15 mouse cellular contexts compared by ENCODE assay signal in genomic region chr11:104572091-104572490, GRCm38 (mm10). TPM values are rescaled to one million over a fixed set of nuclear protein-coding genes. Genes with fewer than 3 reads are reported as not detected.
DNase-seq lines count a peak whose midpoint lies in the region; ATAC-seq and TF ChIP-seq lines count a peak whose summit lies in the region.
"Had no signal": no experiment of that assay in that cellular context is flagged by ENCODE, and none has a peak within 500 bp of the region (broad histone marks: within the 10 kb centered on the region; RNA-seq: fewer than 3 reads in every experiment).

No protein-coding gene starts in this region.

- no peaks in the 10 kb centered on the region for H3K27me3 ChIP-seq in heart, embryonic 13.5 days (replicated peaks)
- H3K27me3 ChIP-seq: kidney, embryonic 15.5 days had no signal

- TF ChIP-seq CTCF in gastrocnemius, adult 2 months (IDR thresholded peaks at IDR 0.05) = no peak

- H3K36me3 ChIP-seq in heart, embryonic 13.5 days = no peaks in the 10 kb centered on the region
- H3K36me3 ChIP-seq: embryonic facial prominence, embryonic 15.5 days; forebrain, embryonic 12.5 days; G1E; hindbrain, embryonic 15.5 days; kidney, embryonic 15.5 days had no signal

- 53% methylated on average over 7 of the region's 7 CpGs for WGBS in heart, embryonic 13.5 days

- H3K4me3 ChIP-seq in gastrocnemius, adult 2 months = no peak overlapping the region
- H3K4me3 ChIP-seq in heart, embryonic 13.5 days = no peak overlapping the region

- peak overlapping the region; percentile 14; the same call in 1 of the 2 replicates for H3K9ac ChIP-seq in heart, embryonic 13.5 days
- H3K9ac ChIP-seq: embryonic facial prominence, embryonic 15.5 days had no signal

- ATAC-seq in heart, embryonic 13.5 days (ENCODE audit: extremely low read depth, insufficient number of reproducible peaks, low FRiP score, low TSS enrichment) = no peak
- ATAC-seq: CD4-positive, CD25-positive, alpha-beta regulatory T cell, adult 4 months; forebrain, embryonic 16.5 days had no signal

- intact Hi-C loops in gastrocnemius, adult 2 months (cut with DNase I) = no loop called here
- intact Hi-C loops in gastrocnemius, postnatal 36 days (cut with DNase I) = no loop called here

- H3K4me2 ChIP-seq in heart, embryonic 13.5 days = no peak overlapping the region

- H3K9me3 ChIP-seq in heart, embryonic 13.5 days = no peaks in the 10 kb centered on the region
- H3K9me3 ChIP-seq: embryonic facial prominence, embryonic 15.5 days; forebrain, embryonic 12.5 days; hindbrain, embryonic 15.5 days; kidney, embryonic 15.5 days had no signal

- peak overlapping the region; percentile 53; the same call in 1 of the 2 replicates for H3K27ac ChIP-seq in gastrocnemius, adult 2 months
- peak overlapping the region; percentile 20; the same call in 1 of the 2 replicates for H3K27ac ChIP-seq in heart, embryonic 13.5 days (replicated peaks)
- H3K27ac ChIP-seq: embryonic facial prominence, embryonic 15.5 days; forebrain, embryonic 12.5 days; heart, adult 2 months; hindbrain, embryonic 15.5 days; kidney, embryonic 15.5 days had no signal

- peaks cover 43% of the 10 kb centered on the region for H3K4me1 ChIP-seq in heart, embryonic 13.5 days
- H3K4me1 ChIP-seq: embryonic facial prominence, embryonic 15.5 days; forebrain, embryonic 12.5 days had no signal

- DNase-seq in embryo, embryonic 10 days (ENCODE audit: low spot score) = peak; percentile 36
- DNase-seq in embryo, embryonic 9.5 days (ENCODE audit: extremely low spot score) = no peak
- DNase-seq in gastrocnemius, adult 2 months = peak; percentile 68
- DNase-seq in gastrocnemius, postnatal 36 days = no peak
- no peak for DNase-seq in heart, adult 8-10 months (ENCODE audit: low spot score)
- DNase-seq in gastrocnemius, postnatal 25 days = peak; percentile 35

RNA-seq across cellular contexts. Expression of gene Myl4, which starts 21.6 kb away (rescaled TPM):
- 1 to 10 TPM; 2.9 to 8.1 TPM for total RNA-seq in gastrocnemius, adult 2 months (2021)
- total RNA-seq in gastrocnemius, postnatal 36 days (2021) = 1 to 10 TPM; 5.5 to 6.4 TPM
- 2,381 and 2,697 TPM in 2 replicates for polyA plus RNA-seq in heart, embryonic 13.5 days (2015; fragmentation: Nextera tagmentation; extraction: Ambion mirVana)
- total RNA-seq in heart, adult 8-10 months (2022) = 100 to 1,000 TPM; 630 to 827 (median 696) TPM
- 10 to 100 TPM in 1 of 2 experiments, 1 to 10 TPM in 1; 9.0 to 10.6 TPM for total RNA-seq in gastrocnemius, postnatal 25 days (2021)
- polyA plus RNA-seq: G1E had no signal

RNA-seq across cellular contexts. Expression of gene Cdc27, which starts 21.7 kb away (rescaled TPM):
- 10 to 100 TPM; 25.9 to 27.5 TPM for total RNA-seq in gastrocnemius, adult 2 months (2021)
- total RNA-seq in gastrocnemius, postnatal 36 days (2021) = 10 to 100 TPM; 24.9 to 25.2 TPM
- 31.7 TPM in 2 replicates for polyA plus RNA-seq in heart, embryonic 13.5 days (2015; fragmentation: Nextera tagmentation; extraction: Ambion mirVana)
- 10 to 100 TPM; 24.6 to 33.6 (median 30.5) TPM for total RNA-seq in heart, adult 8-10 months (2022)
- total RNA-seq in gastrocnemius, postnatal 25 days (2021) = 10 to 100 TPM; 24.5 to 25.0 TPM

RNA-seq across cellular contexts. Expression of gene Itgb3, which starts 35.7 kb away (rescaled TPM):
- 1 to 10 TPM in 1 of 2 experiments, under 1 TPM in 1; 0.54 to 1.3 TPM for total RNA-seq in gastrocnemius, adult 2 months (2021)
- under 1 TPM; 0.66 to 0.76 TPM for total RNA-seq in gastrocnemius, postnatal 36 days (2021)
- polyA plus RNA-seq in heart, embryonic 13.5 days (2015; fragmentation: Nextera tagmentation; extraction: Ambion mirVana) = 5.0 and 5.1 TPM in 2 replicates
- total RNA-seq in heart, adult 8-10 months (2022) = 1 to 10 TPM; 2.2 to 4.1 (median 2.9) TPM
- 1 to 10 TPM; 1.2 to 1.7 TPM for total RNA-seq in gastrocnemius, postnatal 25 days (2021)

Comparison
In these comparisons a context has a peak if more than half of its experiments do, and no peak if none do; other contexts are left out.
1. DNase-seq: peak in embryo, embryonic 10 days (single experiment), gastrocnemius, adult 2 months (single experiment) and gastrocnemius, postnatal 25 days (single experiment); none in embryo, embryonic 9.5 days (single experiment), gastrocnemius, postnatal 36 days (0 of 2) and heart, adult 8-10 months (single experiment).
2. RNA of gene Myl4, which starts 21.6 kb away (total RNA-seq): 630 to 827 TPM in heart, adult 8-10 months; 9.0 to 10.6 TPM in gastrocnemius, postnatal 25 days, 2.9 to 8.1 TPM in gastrocnemius, adult 2 months and 5.5 to 6.4 TPM in gastrocnemius, postnatal 36 days; every median in the first group is over 10 times any median in the second.